Mouse (Mus musculus): Measurements from ENCODE around the gene Akain1.

Akain1 gene

GRCm38 (mm10) chr17:69477526-69477925 lies 38.4 kb downstream of the Akain1 start:
- intact Hi-C loops (cut with DNase I): no loop called here

GRCm38 (mm10) chr17:69479261-69479660 lies 40.1 kb downstream of the Akain1 start:
- intact Hi-C loops (cut with DNase I): no loop called here

- intact Hi-C loops (cut with DNase I): no loop called here
Measured at GRCm38 (mm10) chr17:69487116-69487515, 48.0 kb downstream of the Akain1 start.

- intact Hi-C loops (cut with DNase I): no loop called here
Measured at GRCm38 (mm10) chr17:69487884-69488283, 48.8 kb downstream of the Akain1 start.

GRCm38 (mm10) chr17:69488826-69489225 lies 49.7 kb downstream of the Akain1 start:
- intact Hi-C loops (cut with DNase I): no loop called here

GRCm38 (mm10) chr17:69492368-69492767 lies 53.2 kb downstream of the Akain1 start:
- intact Hi-C loops (cut with DNase I): no loop called here

- intact Hi-C loops (cut with DNase I): no loop called here
Measured at GRCm38 (mm10) chr17:69495531-69495930, 56.4 kb downstream of the Akain1 start.

GRCm38 (mm10) chr17:69496125-69496524 lies 57.0 kb downstream of the Akain1 start:
- intact Hi-C loops (cut with DNase I): no loop called here

- intact Hi-C loops (cut with DNase I): no loop called here
Measured at GRCm38 (mm10) chr17:69497315-69497714, 58.2 kb downstream of the Akain1 start.

GRCm38 (mm10) chr17:69498913-69499312 lies 59.8 kb downstream of the Akain1 start:
- intact Hi-C loops (cut with DNase I): no loop called here

GRCm38 (mm10) chr17:69499441-69499840 lies 60.3 kb downstream of the Akain1 start:
- intact Hi-C loops (cut with DNase I): no loop called here

- intact Hi-C loops (cut with DNase I): no loop called here
Measured at GRCm38 (mm10) chr17:69506070-69506469, 66.9 kb downstream of the Akain1 start.

- intact Hi-C loops (cut with DNase I): no loop called here
Measured at GRCm38 (mm10) chr17:69516344-69516907, 77.3 kb downstream of the Akain1 start.

GRCm38 (mm10) chr17:69531472-69531871 lies 92.3 kb downstream of the Akain1 start:
- intact Hi-C loops (cut with DNase I): no loop called here
